Mouse (Mus musculus) intestine, postnatal 0 days (tissue): ENCODE data around the gene Apoe. TPM values are rescaled to one million over a fixed set of nuclear protein-coding genes. Genes with fewer than 3 reads are reported as not detected.
A peak's percentile ranks its signal among the peaks of the same experiment; 100 is the strongest.

Source experiments
- ATAC-seq: fragments of 200-750 bp; cut with Nextera tagmentation; 2 replicates; pipeline ENCODE4 v1.8.0; 2017; ENCODE audit warnings: mild to moderate bottlenecking, moderate TSS enrichment, moderate library complexity
- H3K27ac ChIP-seq: fragments of 300-500 bp; sonication (generic); 2 replicates; pipeline ENCODE4 v1.5.1; 2014; ENCODE audit warnings: mild to moderate bottlenecking, low read depth, low read length, moderate library complexity
- H3K27me3 ChIP-seq: fragments of 300-500 bp; sonication (generic); replicated peaks from 2 replicates; pipeline ENCODE4 v1.6.1; 2014; ENCODE audit warnings: low read length, mixed read lengths; ENCODE audit not compliant: control insufficient read depth, insufficient read depth
- H3K36me3 ChIP-seq: fragments of 300-500 bp; sonication (generic); 2 replicates; pipeline ENCODE4 v1.6.1; 2014; ENCODE audit warnings: mild to moderate bottlenecking, moderate library complexity; ENCODE audit not compliant: control insufficient read depth, insufficient read depth
- H3K4me1 ChIP-seq: fragments of 300-500 bp; sonication (generic); replicated peaks from 2 replicates; pipeline ENCODE4 v1.6.1; 2014; ENCODE audit warnings: antibody characterized with exemption, low read length, mixed read lengths; ENCODE audit not compliant: control insufficient read depth, insufficient read depth
- H3K4me2 ChIP-seq: fragments of 300-500 bp; sonication (generic); replicated peaks from 2 replicates; pipeline ENCODE4 v1.6.1; 2014; ENCODE audit warnings: low read depth, mild to moderate bottlenecking, moderate library complexity
- H3K4me3 ChIP-seq: fragments of 300-500 bp; sonication (generic); 2 replicates; pipeline ENCODE4 v1.5.1; 2014; ENCODE audit warnings: low read depth, low read length
- H3K9ac ChIP-seq: fragments of 300-500 bp; sonication (generic); 2 replicates; pipeline ENCODE4 v1.6.1; 2014; ENCODE audit warnings: mild to moderate bottlenecking, low read depth, low read length
- H3K9me3 ChIP-seq: fragments of 300-500 bp; sonication (generic); 2 replicates; pipeline ENCODE4 v1.6.1; 2016; ENCODE audit warnings: mixed run types; ENCODE audit not compliant: control insufficient read depth
- CTCF ChIP-seq: sonication (generic); IDR thresholded peaks from 2 replicates; pipeline ENCODE4 v1.5.1; 2016; ENCODE audit warnings: low read depth, mild to moderate bottlenecking, control low read depth, antibody characterized with exemption, moderate library complexity
- WGBS: fragments of 180-500 bp; shearing (Covaris S2); extraction: QIAGEN DNeasy Blood & Tissue Kit; methylation state at CpG from one replicate; pipeline ENCODE4 v1.1.7; 2014; 5-methylcytosine and 5-hydroxymethylcytosine counted together
- polyA plus RNA-seq: library from polyadenylated mRNA; unstranded; fragments of >200 nt; fragmentation: Nextera tagmentation; extraction: Ambion mirVana; gene quantifications from 2 replicates; pipeline ENCODE4 v1.2.1, GENCODE M21; 2015

Gene Apoe
- polyA plus RNA-seq, 1 experiment from 2014 or later: 435 TPM

- Histone ChIP-seq H3K4me1 (peaks cover 3% of the 10 kb centered on the region; the same call in 1 of the 2 replicates), H3K27ac (peak overlapping the region; percentile 76), H3K4me2 (peak overlapping the region; percentile 47), H3K9me3 (no peaks in the 10 kb centered on the region), H3K36me3 (no peaks in the 10 kb centered on the region), H3K9ac (peak overlapping the region; percentile 48), H3K4me3 (peak overlapping the region; percentile 38), H3K27me3 (no peaks in the 10 kb centered on the region)
- ATAC-seq: no peak
- no peak for TF ChIP-seq CTCF
- 62% methylated on average over 10 of the region's 10 CpGs for WGBS
These were observed 23.2 kb downstream of the Apoe start for GRCm38 (mm10) chr7:19675824-19676223.

DNA sequence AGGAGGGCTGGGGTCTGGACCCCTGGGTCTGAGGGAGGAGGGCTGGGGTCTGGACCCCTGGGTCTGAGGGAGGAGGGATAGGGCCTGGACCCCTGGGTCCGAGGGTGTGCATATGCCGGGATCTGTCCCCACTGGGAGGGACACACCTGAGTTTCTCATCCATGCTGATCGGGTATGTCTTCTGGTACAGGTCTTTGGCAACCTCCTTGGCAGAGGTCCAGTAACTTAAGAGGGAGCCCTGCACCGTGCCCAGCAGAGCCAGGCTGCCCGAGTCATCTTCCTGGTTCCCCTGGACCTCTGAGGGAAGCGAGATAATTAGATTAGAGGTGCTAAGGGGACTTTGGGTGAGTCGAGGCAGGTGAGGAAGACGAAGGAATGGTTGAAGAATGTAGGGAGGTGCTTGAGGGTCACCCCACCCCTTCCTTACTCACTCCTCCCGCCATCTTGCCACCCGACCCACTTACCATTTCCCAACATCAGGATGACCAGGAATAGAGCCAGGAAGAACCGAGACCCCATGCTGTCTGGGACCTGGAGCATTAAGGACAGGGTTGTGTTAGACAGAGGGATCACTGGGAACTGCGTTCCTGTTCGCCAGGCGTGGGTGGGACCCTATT is 25.8 kb downstream of the Apoe start:
- no peak overlapping the region for H3K27ac ChIP-seq
- no peak for TF ChIP-seq CTCF
- H3K4me3 ChIP-seq: no peak overlapping the region
- peak overlapping the region; percentile 41 for H3K4me2 ChIP-seq
- no peak for ATAC-seq
- no peaks in the 10 kb centered on the region for H3K36me3 ChIP-seq
- peaks cover 3% of the 10 kb centered on the region; the same call in 1 of the 2 replicates for H3K4me1 ChIP-seq
- no peaks in the 10 kb centered on the region for H3K9me3 ChIP-seq
- H3K9ac ChIP-seq: no peak overlapping the region
- 48% methylated on average over 14 of the region's 14 CpGs for WGBS
- H3K27me3 ChIP-seq: no peaks in the 10 kb centered on the region

DNA sequence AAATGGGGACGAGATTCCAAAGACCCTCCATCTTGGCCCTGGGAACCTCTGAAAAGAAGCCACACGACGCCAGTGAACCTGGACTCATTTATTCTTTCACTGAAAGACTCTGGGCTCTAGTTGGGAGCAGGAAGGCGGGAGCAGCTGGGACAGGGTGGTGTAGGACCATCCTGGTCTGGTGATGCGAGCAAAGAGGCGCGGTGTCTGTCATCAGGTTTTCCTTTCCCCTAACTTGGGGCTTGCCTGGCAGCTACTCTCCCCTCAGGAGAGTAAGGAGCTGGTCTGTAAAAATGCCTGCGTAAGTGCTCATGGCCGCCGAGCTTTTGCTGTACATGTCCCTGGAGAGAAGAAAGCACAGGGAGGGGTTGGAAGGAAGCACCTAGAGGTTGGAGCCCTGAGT is 27.5 kb downstream of the Apoe start:
- Histone ChIP-seq H3K4me1 (no peaks in the 10 kb centered on the region), H3K4me2 (no peak overlapping the region), H3K9ac (no peak overlapping the region), H3K4me3 (no peak overlapping the region), H3K9me3 (no peaks in the 10 kb centered on the region), H3K36me3 (no peaks in the 10 kb centered on the region), H3K27ac (no peak overlapping the region), H3K27me3 (no peaks in the 10 kb centered on the region)
- no peak for ATAC-seq
- no peak for TF ChIP-seq CTCF
- WGBS: 73% methylated on average over 10 of the region's 10 CpGs

GRCm38 (mm10) chr7:19668947-19669721 is 29.9 kb downstream of the Apoe start:
- 7% methylated on average over 10 of the region's 10 CpGs for WGBS
- Histone ChIP-seq H3K27ac (peak overlapping the region; percentile 89), H3K4me3 (no peak overlapping the region), H3K27me3 (no peaks in the 10 kb centered on the region), H3K4me2 (peak overlapping the region; percentile 55), H3K36me3 (no peaks in the 10 kb centered on the region), H3K4me1 (peaks cover 6% of the 10 kb centered on the region; the same call in 1 of the 2 replicates), H3K9ac (peak overlapping the region; percentile 47; the same call in 1 of the 2 replicates), H3K9me3 (no peaks in the 10 kb centered on the region)
- TF ChIP-seq CTCF: peak; percentile 99
- ATAC-seq: peak; percentile 71

- WGBS: 90% methylated on average over 2 of the region's 2 CpGs
- Histone ChIP-seq H3K36me3 (no peaks in the 10 kb centered on the region), H3K9ac (no peak overlapping the region), H3K9me3 (no peaks in the 10 kb centered on the region), H3K4me3 (no peak overlapping the region), H3K4me2 (no peak overlapping the region), H3K27me3 (no peaks in the 10 kb centered on the region), H3K27ac (no peak overlapping the region), H3K4me1 (peaks cover 10% of the 10 kb centered on the region; the same call in 1 of the 2 replicates)
- ATAC-seq: no peak
- TF ChIP-seq CTCF: no peak
These were observed 31.6 kb downstream of the Apoe start for GRCm38 (mm10) chr7:19667434-19667833.

DNA sequence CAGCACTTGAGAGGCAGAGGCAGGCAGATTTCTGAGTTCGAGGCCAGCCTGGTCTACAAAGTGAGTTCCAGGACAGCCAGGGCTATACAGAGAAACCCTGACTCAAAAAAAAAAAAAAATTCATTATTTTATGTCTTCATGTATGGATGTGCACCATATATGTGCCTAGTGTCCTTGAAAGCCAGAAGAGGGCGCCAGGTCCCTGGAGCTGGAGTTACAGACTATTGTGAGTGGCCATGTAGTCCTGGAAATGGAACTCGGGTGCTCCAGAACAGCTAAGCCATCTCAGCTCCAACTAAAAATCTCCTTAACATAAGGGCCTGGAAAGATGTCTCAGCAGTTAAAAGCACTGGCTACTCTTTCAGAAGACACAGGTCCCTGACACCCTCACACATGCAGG is 32.2 kb downstream of the Apoe start:
- Histone ChIP-seq H3K27ac (no peak overlapping the region), H3K4me3 (no peak overlapping the region), H3K9ac (no peak overlapping the region), H3K4me1 (peaks cover 10% of the 10 kb centered on the region; the same call in 1 of the 2 replicates), H3K9me3 (no peaks in the 10 kb centered on the region), H3K36me3 (peaks cover 4% of the 10 kb centered on the region; the same call in 1 of the 2 replicates), H3K4me2 (no peak overlapping the region), H3K27me3 (no peaks in the 10 kb centered on the region)
- WGBS: 68% methylated on average over 3 of the region's 3 CpGs
- TF ChIP-seq CTCF: peak; percentile 58
- ATAC-seq: no peak
